Mouse (Mus musculus): Measurements from ENCODE around the gene Smarcd2. TPM values are rescaled to one million over a fixed set of nuclear protein-coding genes. Genes with fewer than 3 reads are reported as not detected.

Gene Smarcd2
- polyA plus RNA-seq (2015; fragmentation: Nextera tagmentation; extraction: Ambion mirVana), result 40.7 and 58.2 TPM in 2 replicates

GRCm38 (mm10) chr11:106272644-106273310, at the start of gene Smarcd2:
Smarcd2 (minus strand) TSS chr11:106272972.

GRCm38 (mm10) chr11:106314333-106314812, 41.6 kb upstream of the Smarcd2 start, which contains the start of gene Cd79b:
Cd79b (minus strand) TSS chr11:106314762.

GRCm38 (mm10) chr11:106301765-106302164, 29.0 kb upstream of the Smarcd2 start, which contains the start of gene Gh:
Gh (minus strand) TSS chr11:106301865.

GRCm38 (mm10) chr11:106276454-106276853, 3.7 kb upstream of the Smarcd2 start, which contains the start of gene Tcam1:
Tcam1 (plus strand) TSS chr11:106276672.

GRCm38 (mm10) chr11:106255685-106256451, 16.9 kb downstream of the Smarcd2 start, which contains the start of the genes Ftsj3 and Psmc5:
Ftsj3 (minus strand) TSS chr11:106256079.
Psmc5 (plus strand) TSS chr11:106256154.

GRCm38 (mm10) chr11:106216730-106217490, 55.9 kb downstream of the Smarcd2 start, which contains the start of gene Ddx42:
Ddx42 (plus strand) TSS chr11:106216926.

GRCm38 (mm10) chr11:106215927-106216729, 56.6 kb downstream of the Smarcd2 start, which contains the start of gene Ccdc47:
Ccdc47 (minus strand) TSS chr11:106216344.

Other genes with a start within 250 kb of the Smarcd2 start
- 29.6 and 39.0 TPM in 2 replicates for gene Dcaf7, start 236.1 kb downstream of the Smarcd2 start, polyA plus RNA-seq (2015; fragmentation: Nextera tagmentation; extraction: Ambion mirVana)
- gene Taco1, start 206.9 kb downstream of the Smarcd2 start, polyA plus RNA-seq (2015; fragmentation: Nextera tagmentation; extraction: Ambion mirVana), result 5.3 and 13.0 TPM in 2 replicates
- gene Map3k3, start 188.4 kb downstream of the Smarcd2 start, polyA plus RNA-seq (2015; fragmentation: Nextera tagmentation; extraction: Ambion mirVana), result 18.2 and 19.0 TPM in 2 replicates
- gene Gm10840, start 112.1 kb downstream of the Smarcd2 start, polyA plus RNA-seq (2015; fragmentation: Nextera tagmentation; extraction: Ambion mirVana), result 0.71 TPM in 1 of 2 replicates, not detected in the other
- 80.7 and 82.8 TPM in 2 replicates for gene Limd2, start 112.1 kb downstream of the Smarcd2 start, polyA plus RNA-seq (2015; fragmentation: Nextera tagmentation; extraction: Ambion mirVana)
- gene Strada, start 70.8 kb downstream of the Smarcd2 start, polyA plus RNA-seq (2015; fragmentation: Nextera tagmentation; extraction: Ambion mirVana), result 11.3 and 16.9 TPM in 2 replicates
- gene Ccdc47, start 56.6 kb downstream of the Smarcd2 start, polyA plus RNA-seq (2015; fragmentation: Nextera tagmentation; extraction: Ambion mirVana), result 51.4 and 75.4 TPM in 2 replicates
- gene Ddx42, start 56.0 kb downstream of the Smarcd2 start, polyA plus RNA-seq (2015; fragmentation: Nextera tagmentation; extraction: Ambion mirVana), result 29.6 and 44.6 TPM in 2 replicates
- 22.6 and 41.1 TPM in 2 replicates for gene Ftsj3, start 16.9 kb downstream of the Smarcd2 start, polyA plus RNA-seq (2015; fragmentation: Nextera tagmentation; extraction: Ambion mirVana)
- 142 and 201 TPM in 2 replicates for gene Psmc5, start 16.8 kb downstream of the Smarcd2 start, polyA plus RNA-seq (2015; fragmentation: Nextera tagmentation; extraction: Ambion mirVana)
- gene Tcam1, start 3.7 kb upstream of the Smarcd2 start, polyA plus RNA-seq (2015; fragmentation: Nextera tagmentation; extraction: Ambion mirVana), result 0.12 and 0.32 TPM in 2 replicates
- gene Gh, start 28.9 kb upstream of the Smarcd2 start, polyA plus RNA-seq (2015; fragmentation: Nextera tagmentation; extraction: Ambion mirVana), result not detected in 2 replicates
- gene Cd79b, start 41.8 kb upstream of the Smarcd2 start, polyA plus RNA-seq (2015; fragmentation: Nextera tagmentation; extraction: Ambion mirVana), result 5.9 and 6.6 TPM in 2 replicates
- 0.02 and 0.03 TPM in 2 replicates for gene Scn4a, start 80.3 kb upstream of the Smarcd2 start, polyA plus RNA-seq (2015; fragmentation: Nextera tagmentation; extraction: Ambion mirVana)
- not detected in 2 replicates for gene Prr29, start 92.5 kb upstream of the Smarcd2 start, polyA plus RNA-seq (2015; fragmentation: Nextera tagmentation; extraction: Ambion mirVana)
- 26.4 and 37.7 TPM in 2 replicates for gene Icam2, start 115.1 kb upstream of the Smarcd2 start, polyA plus RNA-seq (2015; fragmentation: Nextera tagmentation; extraction: Ambion mirVana)
- gene Ern1, start 214.9 kb upstream of the Smarcd2 start, polyA plus RNA-seq (2015; fragmentation: Nextera tagmentation; extraction: Ambion mirVana), result 8.6 and 23.4 TPM in 2 replicates

All from adrenal gland, postnatal 0 days (tissue).